Mouse (Mus musculus) macrophage (primary cell): ENCODE data around the gene Snx21. TPM values are rescaled to one million over a fixed set of nuclear protein-coding genes. Genes with fewer than 3 reads are reported as not detected.

Experiments
- H3K27ac ChIP-seq: fragments of 350-480 bp; formaldehyde crosslinking; 2 replicates; pipeline ENCODE4 v1.9.0; 2021
- H3K36me3 ChIP-seq: fragments of 350-480 bp; formaldehyde crosslinking; 2 replicates; pipeline ENCODE4 v1.9.0; 2021; ENCODE audit errors: inconsistent target
- H3K4me3 ChIP-seq: fragments of 350-480 bp; formaldehyde crosslinking; 2 replicates; pipeline ENCODE4 v1.9.0; 2021; ENCODE audit errors: inconsistent target
- H3K79me2 ChIP-seq: fragments of 350-480 bp; formaldehyde crosslinking; 2 replicates; pipeline ENCODE4 v1.9.0; 2021; ENCODE audit errors: inconsistent target
- WGBS: methylation state at CpG from one replicate; pipeline ENCODE4 v1.1.7; 2026; ENCODE audit warnings: inconsistent platforms; ENCODE audit not compliant: missing documents; 5-methylcytosine and 5-hydroxymethylcytosine counted together
- polyA plus RNA-seq: library from polyadenylated mRNA; stranded (reverse); fragments of 250-400 nt; gene quantifications from 3 replicates; pipeline ENCODE4 v1.2.4, GENCODE M21; 2018; ENCODE audit warnings: inconsistent platforms

Gene Snx21
- polyA plus RNA-seq, 1 experiment from 2014 or later: 7.1 TPM

GRCm38 (mm10) chr2:164760059-164760833, 25.4 kb upstream of the Snx21 start:
- H3K36me3 ChIP-seq: peaks cover 76% of the 10 kb centered on the region
- WGBS: 52% methylated on average over 4 of the region's 4 CpGs
- no peaks in the 10 kb centered on the region for H3K79me2 ChIP-seq
- no peak overlapping the region for H3K4me3 ChIP-seq
- H3K27ac ChIP-seq: peak overlapping the region; percentile 68

GRCm38 (mm10) chr2:164761502-164761901, 24.1 kb upstream of the Snx21 start:
- peaks cover 76% of the 10 kb centered on the region for H3K36me3 ChIP-seq
- H3K79me2 ChIP-seq: no peaks in the 10 kb centered on the region
- no peak overlapping the region for H3K27ac ChIP-seq
- 90% methylated on average over 2 of the region's 2 CpGs for WGBS
- H3K4me3 ChIP-seq: no peak overlapping the region

- no peak overlapping the region for H3K4me3 ChIP-seq
- H3K27ac ChIP-seq: no peak overlapping the region
- peaks cover 73% of the 10 kb centered on the region for H3K36me3 ChIP-seq
- 84% methylated on average over 4 of the region's 4 CpGs for WGBS
- H3K79me2 ChIP-seq: no peaks in the 10 kb centered on the region
Observed at GRCm38 (mm10) chr2:164761971-164762370, 23.7 kb upstream of the Snx21 start.

- H3K27ac ChIP-seq: no peak overlapping the region
- peaks cover 73% of the 10 kb centered on the region for H3K36me3 ChIP-seq
- 95% methylated on average over 7 of the region's 7 CpGs for WGBS
- no peak overlapping the region for H3K4me3 ChIP-seq
- no peaks in the 10 kb centered on the region for H3K79me2 ChIP-seq
Observed at GRCm38 (mm10) chr2:164762593-164762992, 23.0 kb upstream of the Snx21 start.

GRCm38 (mm10) chr2:164765841-164766240, 19.8 kb upstream of the Snx21 start:
- no peak overlapping the region for H3K27ac ChIP-seq
- WGBS: 87% methylated on average over 3 of the region's 3 CpGs
- H3K4me3 ChIP-seq: no peak overlapping the region
- H3K79me2 ChIP-seq: peaks cover 10% of the 10 kb centered on the region
- peaks cover 58% of the 10 kb centered on the region for H3K36me3 ChIP-seq

- WGBS: 94% methylated on average over 15 of the region's 15 CpGs
- Histone ChIP-seq H3K27ac (no peak overlapping the region), H3K36me3 (peaks cover 37% of the 10 kb centered on the region), H3K4me3 (no peak overlapping the region), H3K79me2 (peaks cover 17% of the 10 kb centered on the region)
Observed at GRCm38 (mm10) chr2:164767812-164768540, 17.6 kb upstream of the Snx21 start.

GRCm38 (mm10) chr2:164769258-164770037, 16.2 kb upstream of the Snx21 start, which contains the start of gene Ube2c:
Gene Ube2c (plus strand): TSS chr2:164769898.
- H3K79me2 ChIP-seq: peaks cover 17% of the 10 kb centered on the region
- peak within 1 kb of the TSS; percentile 72 for H3K27ac ChIP-seq
- peak within 1 kb of the TSS; percentile 87 for H3K4me3 ChIP-seq
- under 1% methylated on average over 52 of the region's 53 CpGs for WGBS
- peaks cover 32% of the 10 kb centered on the region for H3K36me3 ChIP-seq

- 8% methylated on average over 15 of the region's 15 CpGs for WGBS
- peak overlapping the region; percentile 72 for H3K27ac ChIP-seq
Observed at GRCm38 (mm10) chr2:164770279-164770678, 15.3 kb upstream of the Snx21 start.

GRCm38 (mm10) chr2:164771123-164771522, 14.5 kb upstream of the Snx21 start:
- WGBS: 81% methylated on average over 8 of the region's 8 CpGs
- H3K4me3 ChIP-seq: peak overlapping the region; percentile 87
- peaks cover 17% of the 10 kb centered on the region for H3K79me2 ChIP-seq
- peak overlapping the region; percentile 72; the same call in 1 of the 2 replicates for H3K27ac ChIP-seq
- peaks cover 19% of the 10 kb centered on the region for H3K36me3 ChIP-seq

More at GRCm38 (mm10) chr2:164770279-164770678, 15.3 kb upstream of the Snx21 start:
- peak overlapping the region; percentile 87 for H3K4me3 ChIP-seq
- peaks cover 17% of the 10 kb centered on the region for H3K79me2 ChIP-seq
- H3K36me3 ChIP-seq: peaks cover 27% of the 10 kb centered on the region

GRCm38 (mm10) chr2:164773229-164773988, 12.2 kb upstream of the Snx21 start:
- no peaks in the 10 kb centered on the region for H3K36me3 ChIP-seq
- peaks cover 17% of the 10 kb centered on the region for H3K79me2 ChIP-seq
- no peak overlapping the region for H3K27ac ChIP-seq
- WGBS: 91% methylated on average over 14 of the region's 14 CpGs
- no peak overlapping the region for H3K4me3 ChIP-seq

- no peak overlapping the region for H3K27ac ChIP-seq
Observed at GRCm38 (mm10) chr2:164773989-164774364, 11.6 kb upstream of the Snx21 start.

GRCm38 (mm10) chr2:164776130-164776529, 9.5 kb upstream of the Snx21 start:
- no peak overlapping the region for H3K27ac ChIP-seq
- 91% methylated on average over 6 of the region's 6 CpGs for WGBS
- H3K4me3 ChIP-seq: no peak overlapping the region
- H3K36me3 ChIP-seq: no peaks in the 10 kb centered on the region
- peaks cover 3% of the 10 kb centered on the region for H3K79me2 ChIP-seq

More at GRCm38 (mm10) chr2:164773989-164774364, 11.6 kb upstream of the Snx21 start:
- Histone ChIP-seq H3K36me3 (no peaks in the 10 kb centered on the region), H3K4me3 (no peak overlapping the region), H3K79me2 (peaks cover 17% of the 10 kb centered on the region)
- WGBS: 82% methylated on average over 5 of the region's 5 CpGs

GRCm38 (mm10) chr2:164776801-164777200, 8.8 kb upstream of the Snx21 start:
- Histone ChIP-seq H3K79me2 (no peaks in the 10 kb centered on the region), H3K27ac (no peak overlapping the region), H3K36me3 (no peaks in the 10 kb centered on the region), H3K4me3 (no peak overlapping the region)
- WGBS: 76% methylated on average over 17 of the region's 17 CpGs
